Mouse (Mus musculus) stomach, postnatal 0 days (tissue): Measurements from ENCODE around the gene Shisa3.

Experiments used
- CTCF ChIP-seq: IDR thresholded peaks from 2 replicates; pipeline ENCODE4 v1.5.1; 2016; ENCODE audit warnings: antibody characterized with exemption, low read depth, mild to moderate bottlenecking, moderate library complexity
- EP300 ChIP-seq: optimal IDR thresholded peaks from 2 replicates; pipeline ENCODE3; 2016; ENCODE audit warnings: antibody characterized with exemption

DNA sequence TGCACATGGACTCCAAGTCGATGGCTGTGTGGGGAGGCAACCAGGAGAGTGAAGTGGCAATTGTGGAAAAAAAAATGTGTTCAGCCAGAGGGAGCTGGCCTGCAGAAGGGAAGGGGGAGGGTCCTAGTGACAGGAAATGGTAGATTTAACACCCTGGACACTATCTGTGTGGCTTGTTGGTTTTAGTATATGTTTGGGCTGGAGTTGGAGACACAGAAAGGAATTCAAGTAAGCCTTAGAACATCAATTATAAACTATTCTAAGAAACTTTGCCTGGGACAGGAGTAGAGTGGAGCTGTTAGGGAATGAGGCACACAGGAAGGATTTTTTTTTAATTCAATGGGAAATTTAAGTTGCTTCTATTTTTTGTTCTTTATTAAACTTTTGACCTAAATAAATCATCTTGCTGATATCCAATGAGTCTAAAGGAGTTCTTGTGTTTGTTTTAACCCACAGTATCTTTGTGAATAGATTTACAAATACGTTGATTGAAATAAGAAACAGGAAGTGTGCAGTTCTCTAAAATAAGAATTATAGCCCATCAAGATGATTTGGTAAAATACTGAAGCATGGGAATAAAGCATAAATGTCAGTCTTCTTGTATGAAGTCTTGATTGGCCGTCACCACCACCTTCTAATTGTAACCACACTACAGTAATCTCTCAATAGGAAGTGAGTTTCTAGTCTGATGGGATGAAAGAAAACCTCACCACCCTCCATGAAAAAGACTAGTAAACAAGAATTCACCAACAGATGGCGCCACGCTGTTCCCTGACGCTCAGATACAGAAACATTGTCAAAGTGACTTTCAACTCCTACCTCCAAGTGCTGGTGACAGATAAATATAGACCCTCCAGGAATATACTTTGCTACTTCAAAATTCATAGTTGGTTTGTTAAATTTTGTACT lies 27.7 kb upstream of the Shisa3 start:
- peak; percentile 59 for TF ChIP-seq CTCF
- no peak for TF ChIP-seq EP300
